19 mouse cellular contexts compared by ENCODE assay signal in genomic region chr1:74394311-74394710, GRCm38 (mm10). TPM values are rescaled to one million over a fixed set of nuclear protein-coding genes. Genes with fewer than 3 reads are reported as not detected.
A peak's percentile ranks its signal among the peaks of the same experiment; 100 is the strongest.
DNase-seq lines count a peak whose midpoint lies in the region; ATAC-seq and TF ChIP-seq lines count a peak whose summit lies in the region.
"Had no signal": no experiment of that assay in that cellular context is flagged by ENCODE, and none has a peak within 500 bp of the region (broad histone marks: within the 10 kb centered on the region; RNA-seq: fewer than 3 reads in every experiment).

No protein-coding gene starts in this region.

- 0 out of 2 replicates have a peak overlapping the region, but pooled peaks have one; percentile 1 for H3K4me3 ChIP-seq in hindbrain, embryonic 10.5 days
- no peak overlapping the region for H3K4me3 ChIP-seq in hindbrain, embryonic 11.5 days (ENCODE audit: low read depth, low read length)
- no peak overlapping the region for H3K4me3 ChIP-seq in stomach, embryonic 16.5 days (replicated peaks; ENCODE audit: low read length)
- no peak overlapping the region for H3K4me3 ChIP-seq in stomach, postnatal 0 days (ENCODE audit: low read depth, low read length)
- no peak overlapping the region for H3K4me3 ChIP-seq in liver, postnatal 0 days (ENCODE audit: low read depth, low read length)
- H3K4me3 ChIP-seq: forebrain, embryonic 15.5 days; hindbrain, embryonic 15.5 days had no signal

- no peak overlapping the region for H3K4me2 ChIP-seq in hindbrain, embryonic 11.5 days (replicated peaks; ENCODE audit: low read depth, low read length)
- H3K4me2 ChIP-seq in stomach, embryonic 16.5 days (ENCODE audit: low read depth, low read length), result no peak overlapping the region
- H3K4me2 ChIP-seq in stomach, postnatal 0 days (replicated peaks; ENCODE audit: low read depth), result no peak overlapping the region
- H3K4me2 ChIP-seq in liver, postnatal 0 days (ENCODE audit: low read depth, low read length), result no peak overlapping the region
- H3K4me2 ChIP-seq: heart, embryonic 11.5 days; midbrain, embryonic 11.5 days had no signal

- TF ChIP-seq EP300 in stomach, postnatal 0 days (optimal IDR thresholded peaks at IDR 0.05), result no peak
- no peak for TF ChIP-seq EP300 in liver, postnatal 0 days (IDR thresholded peaks at IDR 0.05; ENCODE audit: low read depth)

- 94% methylated on average over 9 of the region's 9 CpGs for WGBS in hindbrain, embryonic 10.5 days
- WGBS in hindbrain, embryonic 11.5 days, result 87% methylated on average over 9 of the region's 9 CpGs
- WGBS in stomach, embryonic 16.5 days, result 87% methylated on average over 9 of the region's 9 CpGs
- 88% methylated on average over 9 of the region's 9 CpGs for WGBS in stomach, postnatal 0 days
- 84% methylated on average over 9 of the region's 9 CpGs for WGBS in liver, postnatal 0 days (ENCODE audit: insufficient replicate concordance)

- ATAC-seq in hindbrain, embryonic 11.5 days (ENCODE audit: low FRiP score), result no peak
- no peak for ATAC-seq in stomach, embryonic 16.5 days (ENCODE audit: insufficient read depth, low FRiP score)
- ATAC-seq in stomach, postnatal 0 days (ENCODE audit: low FRiP score, low TSS enrichment), result no peak
- no peak for ATAC-seq in liver, postnatal 0 days
- ATAC-seq: forebrain, embryonic 15.5 days had no signal

- H3K27ac ChIP-seq in hindbrain, embryonic 10.5 days, result no peak overlapping the region
- H3K27ac ChIP-seq in hindbrain, embryonic 11.5 days (ENCODE audit: low read depth, low read length), result no peak overlapping the region
- H3K27ac ChIP-seq in stomach, embryonic 16.5 days (ENCODE audit: low read length), result no peak overlapping the region
- no peak overlapping the region for H3K27ac ChIP-seq in stomach, postnatal 0 days (replicated peaks)
- peak overlapping the region; percentile 55; the same call in 1 of the 2 replicates for H3K27ac ChIP-seq in liver, postnatal 0 days (ENCODE audit: low read depth)
- H3K27ac ChIP-seq: forebrain, embryonic 15.5 days; hindbrain, embryonic 15.5 days; lung, embryonic 15.5 days; macrophage had no signal

- peak; percentile 33 for DNase-seq in cerebellum, adult 9-10 months
- DNase-seq in cerebellum, postnatal 36 days, result no peak
- DNase-seq in hindbrain, embryonic 10.5 days (ENCODE audit: low spot score), result no peak
- DNase-seq in hindbrain, embryonic 11.5 days (ENCODE audit: low spot score), result no peak
- no peak for DNase-seq in stomach, postnatal 0 days (ENCODE audit: low spot score)
- DNase-seq in liver, postnatal 0 days, result no peak
- DNase-seq in spleen, adult 12 weeks (ENCODE audit: low spot score), result no peak
- DNase-seq: heart, postnatal 14 days; kidney, adult 2 months; retina, postnatal 1 day; thymus, postnatal 36 days had no signal

- H3K9me3 ChIP-seq in hindbrain, embryonic 10.5 days, result no peaks in the 10 kb centered on the region
- H3K9me3 ChIP-seq in hindbrain, embryonic 11.5 days (ENCODE audit: control insufficient read depth, low read length), result no peaks in the 10 kb centered on the region
- H3K9me3 ChIP-seq in stomach, embryonic 16.5 days (replicated peaks; ENCODE audit: control insufficient read depth, low read length), result no peaks in the 10 kb centered on the region
- no peaks in the 10 kb centered on the region for H3K9me3 ChIP-seq in stomach, postnatal 0 days (ENCODE audit: control insufficient read depth, low read length)
- no peaks in the 10 kb centered on the region for H3K9me3 ChIP-seq in liver, postnatal 0 days (ENCODE audit: low read length)
- H3K9me3 ChIP-seq: forebrain, embryonic 15.5 days; hindbrain, embryonic 15.5 days; lung, embryonic 15.5 days had no signal

- peaks cover 58% of the 10 kb centered on the region for H3K4me1 ChIP-seq in hindbrain, embryonic 10.5 days (replicated peaks)
- H3K4me1 ChIP-seq in hindbrain, embryonic 11.5 days (replicated peaks; ENCODE audit: control insufficient read depth, insufficient read depth, low read length), result peaks cover 6% of the 10 kb centered on the region
- peaks cover 37% of the 10 kb centered on the region for H3K4me1 ChIP-seq in stomach, embryonic 16.5 days (ENCODE audit: control insufficient read depth, insufficient read depth, low read length)
- peaks cover 3% of the 10 kb centered on the region for H3K4me1 ChIP-seq in stomach, postnatal 0 days (replicated peaks; ENCODE audit: control insufficient read depth, insufficient read depth)
- peaks cover 52% of the 10 kb centered on the region for H3K4me1 ChIP-seq in liver, postnatal 0 days (ENCODE audit: insufficient read depth)

- peaks cover 30% of the 10 kb centered on the region for H3K36me3 ChIP-seq in hindbrain, embryonic 10.5 days
- peaks cover 2% of the 10 kb centered on the region; the same call in 1 of the 2 replicates for H3K36me3 ChIP-seq in hindbrain, embryonic 11.5 days (ENCODE audit: control insufficient read depth, insufficient read depth, low read length)
- peaks cover 14% of the 10 kb centered on the region for H3K36me3 ChIP-seq in stomach, embryonic 16.5 days (ENCODE audit: control insufficient read depth, insufficient read depth, low read length)
- H3K36me3 ChIP-seq in stomach, postnatal 0 days (ENCODE audit: control insufficient read depth, insufficient read depth, low read length), result peaks cover 11% of the 10 kb centered on the region
- peaks cover 21% of the 10 kb centered on the region for H3K36me3 ChIP-seq in liver, postnatal 0 days (replicated peaks; ENCODE audit: insufficient read depth, low read length)

- no peak overlapping the region for H3K9ac ChIP-seq in hindbrain, embryonic 11.5 days (ENCODE audit: low read depth, low read length)
- 0 out of 2 replicates have a peak overlapping the region, but pooled peaks have one; percentile 16 for H3K9ac ChIP-seq in stomach, embryonic 16.5 days (ENCODE audit: low read length)
- H3K9ac ChIP-seq in stomach, postnatal 0 days (ENCODE audit: low read length), result no peak overlapping the region
- no peak overlapping the region for H3K9ac ChIP-seq in liver, postnatal 0 days (replicated peaks)
- H3K9ac ChIP-seq: forebrain, embryonic 15.5 days; hindbrain, embryonic 15.5 days; lung, embryonic 15.5 days had no signal

- TF ChIP-seq CTCF in stomach, postnatal 0 days (IDR thresholded peaks at IDR 0.05; ENCODE audit: low read depth), result no peak
- no peak for TF ChIP-seq CTCF in liver, postnatal 0 days (IDR thresholded peaks at IDR 0.05; ENCODE audit: low read depth)

- H3K27me3 ChIP-seq in hindbrain, embryonic 10.5 days (ENCODE audit: insufficient read depth, poor library complexity, severe bottlenecking), result peaks cover 15% of the 10 kb centered on the region
- H3K27me3 ChIP-seq in hindbrain, embryonic 11.5 days (ENCODE audit: control insufficient read depth, insufficient read depth, low read length), result no peaks in the 10 kb centered on the region; the same call in 1 of the 2 replicates
- no peaks in the 10 kb centered on the region for H3K27me3 ChIP-seq in stomach, embryonic 16.5 days (ENCODE audit: control insufficient read depth, insufficient read depth, low read length)
- no peaks in the 10 kb centered on the region for H3K27me3 ChIP-seq in stomach, postnatal 0 days (ENCODE audit: control insufficient read depth, insufficient read depth, low read length)
- no peaks in the 10 kb centered on the region for H3K27me3 ChIP-seq in liver, postnatal 0 days (ENCODE audit: insufficient read depth, low read length)
- H3K27me3 ChIP-seq: CH12.LX; forebrain, embryonic 15.5 days; lung, embryonic 15.5 days had no signal

RNA-seq across cellular contexts. Expression of gene Ctdsp1, which starts 3.0 kb away (rescaled TPM):
- 34.3 and 35.7 TPM in 2 replicates for polyA plus RNA-seq in hindbrain, embryonic 10.5 days (2016; fragmentation: Nextera tagmentation; extraction: Ambion mirVana)
- polyA plus RNA-seq in hindbrain, embryonic 11.5 days (2014; fragmentation: Nextera tagmentation; extraction: Ambion mirVana), result 36.3 and 42.0 TPM in 2 replicates
- polyA plus RNA-seq in stomach, embryonic 16.5 days (2015; fragmentation: Nextera tagmentation; extraction: Ambion mirVana), result 77.9 and 88.9 TPM in 2 replicates
- 45.2 and 47.4 TPM in 2 replicates for polyA plus RNA-seq in stomach, postnatal 0 days (2015; fragmentation: Nextera tagmentation; extraction: Ambion mirVana)
- 40.0 and 40.4 TPM in 2 replicates for polyA plus RNA-seq in liver, postnatal 0 days (2015; fragmentation: Nextera tagmentation; extraction: Ambion mirVana)

RNA-seq across cellular contexts. Expression of gene Vil1, which starts 14.9 kb away (rescaled TPM):
- 0.21 and 0.24 TPM in 2 replicates for polyA plus RNA-seq in hindbrain, embryonic 10.5 days (2016; fragmentation: Nextera tagmentation; extraction: Ambion mirVana)
- polyA plus RNA-seq in hindbrain, embryonic 11.5 days (2014; fragmentation: Nextera tagmentation; extraction: Ambion mirVana), result 0.11 and 0.13 TPM in 2 replicates
- polyA plus RNA-seq in stomach, embryonic 16.5 days (2015; fragmentation: Nextera tagmentation; extraction: Ambion mirVana), result 29.1 and 29.8 TPM in 2 replicates
- 11.1 and 12.8 TPM in 2 replicates for polyA plus RNA-seq in stomach, postnatal 0 days (2015; fragmentation: Nextera tagmentation; extraction: Ambion mirVana)
- 0.13 and 0.19 TPM in 2 replicates for polyA plus RNA-seq in liver, postnatal 0 days (2015; fragmentation: Nextera tagmentation; extraction: Ambion mirVana)

RNA-seq across cellular contexts. Expression of gene Slc11a1, which starts 19.3 kb away (rescaled TPM):
- polyA plus RNA-seq in hindbrain, embryonic 10.5 days (2016; fragmentation: Nextera tagmentation; extraction: Ambion mirVana), result 1.8 and 3.0 TPM in 2 replicates
- polyA plus RNA-seq in hindbrain, embryonic 11.5 days (2014; fragmentation: Nextera tagmentation; extraction: Ambion mirVana), result 1.3 and 1.4 TPM in 2 replicates
- polyA plus RNA-seq in stomach, embryonic 16.5 days (2015; fragmentation: Nextera tagmentation; extraction: Ambion mirVana), result 7.7 and 8.7 TPM in 2 replicates
- 3.0 and 3.8 TPM in 2 replicates for polyA plus RNA-seq in stomach, postnatal 0 days (2015; fragmentation: Nextera tagmentation; extraction: Ambion mirVana)
- polyA plus RNA-seq in liver, postnatal 0 days (2015; fragmentation: Nextera tagmentation; extraction: Ambion mirVana), result 12.8 and 15.1 TPM in 2 replicates

RNA-seq across cellular contexts. Expression of gene Catip, which starts 32.4 kb away (rescaled TPM):
- 0.37 and 1.4 TPM in 2 replicates for polyA plus RNA-seq in hindbrain, embryonic 10.5 days (2016; fragmentation: Nextera tagmentation; extraction: Ambion mirVana)
- 1.1 TPM in 2 replicates for polyA plus RNA-seq in hindbrain, embryonic 11.5 days (2014; fragmentation: Nextera tagmentation; extraction: Ambion mirVana)
- polyA plus RNA-seq in stomach, embryonic 16.5 days (2015; fragmentation: Nextera tagmentation; extraction: Ambion mirVana), result 0.66 and 0.77 TPM in 2 replicates
- 0.50 and 0.73 TPM in 2 replicates for polyA plus RNA-seq in stomach, postnatal 0 days (2015; fragmentation: Nextera tagmentation; extraction: Ambion mirVana)
- polyA plus RNA-seq in liver, postnatal 0 days (2015; fragmentation: Nextera tagmentation; extraction: Ambion mirVana), result 0.11 TPM in 1 of 2 replicates, not detected in the other
